Mouse (Mus musculus) embryonic facial prominence, embryonic 11.5 days (tissue): Measurements from ENCODE around the gene Adgrg3. TPM values are rescaled to one million over a fixed set of nuclear protein-coding genes. Genes with fewer than 3 reads are reported as not detected.
A peak's percentile ranks its signal among the peaks of the same experiment; 100 is the strongest.

ENCODE experiments used
- ATAC-seq: fragments of 200-750 bp; cut with Nextera tagmentation; replicated peaks from 2 replicates; pipeline ENCODE4 v1.8.0; 2017; ENCODE audit warnings: low read depth; ENCODE audit not compliant: insufficient number of reproducible peaks, low FRiP score, low TSS enrichment
- DNase-seq: peaks from one replicate; pipeline ENCODE4 v3.0.0-alpha.2; 2015; ENCODE audit warnings: low spot score
- H3K27ac ChIP-seq: fragments of 300-500 bp; sonication (generic); replicated peaks from 2 replicates; pipeline ENCODE4 v1.5.1; 2014; ENCODE audit warnings: mild to moderate bottlenecking, low read depth, low read length, control low read depth
- H3K27me3 ChIP-seq: fragments of 300-500 bp; sonication (generic); 2 replicates; pipeline ENCODE4 v1.6.1; 2014; ENCODE audit warnings: mild to moderate bottlenecking, low read length, moderate library complexity, mixed read lengths; ENCODE audit not compliant: control insufficient read depth, insufficient read depth
- H3K36me3 ChIP-seq: fragments of 300-500 bp; sonication (generic); replicated peaks from 2 replicates; pipeline ENCODE4 v1.6.1; 2014; ENCODE audit warnings: low read depth, mild to moderate bottlenecking, low read length, moderate library complexity, mixed read lengths; ENCODE audit not compliant: control insufficient read depth, insufficient read depth
- H3K4me1 ChIP-seq: fragments of 300-500 bp; sonication (generic); 2 replicates; pipeline ENCODE4 v1.6.1; 2014; ENCODE audit warnings: low read length, mixed read lengths; ENCODE audit not compliant: control insufficient read depth, insufficient read depth
- H3K4me2 ChIP-seq: fragments of 300-500 bp; sonication (generic); 2 replicates; pipeline ENCODE4 v1.6.1; 2014; ENCODE audit warnings: low read depth, mild to moderate bottlenecking, control low read depth, low read length, moderate library complexity
- H3K4me3 ChIP-seq: fragments of 300-500 bp; sonication (generic); 2 replicates; pipeline ENCODE4 v1.5.1; 2014; ENCODE audit warnings: low read depth, low read length, control low read depth
- H3K9ac ChIP-seq: fragments of 300-500 bp; sonication (generic); replicated peaks from 2 replicates; pipeline ENCODE4 v1.6.1; 2014; ENCODE audit warnings: mild to moderate bottlenecking, control low read depth, low read length
- H3K9me3 ChIP-seq: fragments of 300-500 bp; sonication (generic); replicated peaks from 2 replicates; pipeline ENCODE4 v1.6.1; 2016; ENCODE audit warnings: mild to moderate bottlenecking, low read length, inconsistent platforms, mixed read lengths; ENCODE audit not compliant: control insufficient read depth
- WGBS: fragments of 180-500 bp; shearing (Covaris S2); extraction: QIAGEN DNeasy Blood & Tissue Kit; methylation state at CpG from one replicate; pipeline ENCODE4 v1.1.7; 2014; 5-methylcytosine and 5-hydroxymethylcytosine counted together
- polyA plus RNA-seq: library from polyadenylated mRNA; unstranded; fragments of >200 nt; fragmentation: Nextera tagmentation; extraction: Ambion mirVana; gene quantifications from 2 replicates; pipeline ENCODE4 v1.2.1, GENCODE M21; 2014

The Adgrg3 gene
- polyA plus RNA-seq, 1 experiment from 2014 or later: 2.0 TPM

- DNase-seq (no peak), ATAC-seq (no peak)
- H3K27me3 ChIP-seq: no peaks in the 10 kb centered on the region
- H3K4me1 ChIP-seq: peaks cover 3% of the 10 kb centered on the region; the same call in 1 of the 2 replicates
- H3K27ac ChIP-seq: no peak overlapping the region
- H3K4me3 ChIP-seq: no peak overlapping the region
- no peaks in the 10 kb centered on the region for H3K9me3 ChIP-seq
- H3K4me2 ChIP-seq: no peak overlapping the region
- H3K9ac ChIP-seq: no peak overlapping the region
- WGBS: 81% methylated on average over 6 of the region's 6 CpGs
- no peaks in the 10 kb centered on the region for H3K36me3 ChIP-seq
These were observed 28.9 kb upstream of the Adgrg3 start for GRCm38 (mm10) chr8:94988619-94989018.

GRCm38 (mm10) chr8:94989711-94990110 is 27.8 kb upstream of the Adgrg3 start:
- no peaks in the 10 kb centered on the region for H3K9me3 ChIP-seq
- ATAC-seq (no peak), DNase-seq (no peak)
- H3K4me2 ChIP-seq: no peak overlapping the region
- H3K4me1 ChIP-seq: no peaks in the 10 kb centered on the region; the same call in 1 of the 2 replicates
- 95% methylated on average over 4 of the region's 4 CpGs for WGBS
- H3K36me3 ChIP-seq: no peaks in the 10 kb centered on the region
- no peak overlapping the region for H3K4me3 ChIP-seq
- H3K27me3 ChIP-seq: no peaks in the 10 kb centered on the region
- no peak overlapping the region for H3K9ac ChIP-seq
- no peak overlapping the region for H3K27ac ChIP-seq

- Histone ChIP-seq H3K4me1 (no peaks in the 10 kb centered on the region; the same call in 1 of the 2 replicates), H3K9ac (no peak overlapping the region), H3K9me3 (no peaks in the 10 kb centered on the region), H3K4me2 (no peak overlapping the region), H3K27ac (no peak overlapping the region), H3K4me3 (no peak overlapping the region), H3K27me3 (no peaks in the 10 kb centered on the region), H3K36me3 (no peaks in the 10 kb centered on the region)
- ATAC-seq (no peak), DNase-seq (peak; percentile 49)
- WGBS: 59% methylated on average over 11 of the region's 11 CpGs
These were observed 26.7 kb upstream of the Adgrg3 start for GRCm38 (mm10) chr8:94990598-94991453.

GRCm38 (mm10) chr8:94991454-94991994 is 26.0 kb upstream of the Adgrg3 start:
- H3K4me2 ChIP-seq: no peak overlapping the region
- no peak for ATAC-seq
- H3K4me1 ChIP-seq: no peaks in the 10 kb centered on the region; the same call in 1 of the 2 replicates
- no peaks in the 10 kb centered on the region for H3K9me3 ChIP-seq
- no peaks in the 10 kb centered on the region for H3K27me3 ChIP-seq
- no peaks in the 10 kb centered on the region for H3K36me3 ChIP-seq
- no peak for DNase-seq
- H3K9ac ChIP-seq: no peak overlapping the region
- H3K4me3 ChIP-seq: no peak overlapping the region
- H3K27ac ChIP-seq: no peak overlapping the region
- 83% methylated on average over 9 of the region's 9 CpGs for WGBS

GRCm38 (mm10) chr8:94992010-94992409 is 25.5 kb upstream of the Adgrg3 start:
- no peak for ATAC-seq
- H3K9ac ChIP-seq: no peak overlapping the region
- H3K36me3 ChIP-seq: no peaks in the 10 kb centered on the region
- H3K9me3 ChIP-seq: no peaks in the 10 kb centered on the region
- no peak for DNase-seq
- H3K4me3 ChIP-seq: no peak overlapping the region
- H3K27me3 ChIP-seq: no peaks in the 10 kb centered on the region
- no peaks in the 10 kb centered on the region; the same call in 1 of the 2 replicates for H3K4me1 ChIP-seq
- no peak overlapping the region for H3K27ac ChIP-seq
- no peak overlapping the region for H3K4me2 ChIP-seq
- WGBS: 71% methylated on average over 4 of the region's 4 CpGs

- WGBS: 44% methylated on average over 5 of the region's 5 CpGs
- H3K4me2 ChIP-seq: no peak overlapping the region
- no peaks in the 10 kb centered on the region; the same call in 1 of the 2 replicates for H3K4me1 ChIP-seq
- no peaks in the 10 kb centered on the region for H3K36me3 ChIP-seq
- H3K27ac ChIP-seq: no peak overlapping the region
- no peak for DNase-seq
- ATAC-seq: no peak
- no peak overlapping the region for H3K4me3 ChIP-seq
- H3K9me3 ChIP-seq: no peaks in the 10 kb centered on the region
- no peak overlapping the region for H3K9ac ChIP-seq
- H3K27me3 ChIP-seq: no peaks in the 10 kb centered on the region
These were observed 25.0 kb upstream of the Adgrg3 start for GRCm38 (mm10) chr8:94992534-94992933.

- H3K4me1 ChIP-seq: no peaks in the 10 kb centered on the region; the same call in 1 of the 2 replicates
These were observed 24.3 kb upstream of the Adgrg3 start for GRCm38 (mm10) chr8:94992996-94993724.

More at GRCm38 (mm10) chr8:94992996-94993724, 24.3 kb upstream of the Adgrg3 start:
- DNase-seq (no peak), ATAC-seq (no peak)
- no peaks in the 10 kb centered on the region for H3K9me3 ChIP-seq
- WGBS: 74% methylated on average over 9 of the region's 9 CpGs
- no peak overlapping the region for H3K9ac ChIP-seq
- no peak overlapping the region for H3K4me2 ChIP-seq
- no peak overlapping the region for H3K4me3 ChIP-seq
- H3K36me3 ChIP-seq: no peaks in the 10 kb centered on the region
- H3K27ac ChIP-seq: no peak overlapping the region
- H3K27me3 ChIP-seq: no peaks in the 10 kb centered on the region
